Mouse (Mus musculus) forelimb bud, embryonic 11.5 days (tissue): ENCODE data around the gene Fbxo9.

Experiments
- DNase-seq: peaks from one replicate; pipeline ENCODE4 v3.0.0-alpha.2; 2012; ENCODE audit warnings: low read depth, low spot score

Gene Fbxo9

GRCm38 (mm10) chr9:78071626-78072025 is 37.2 kb downstream of the Fbxo9 start:
- DNase-seq: no peak

- no peak for DNase-seq
These were observed 38.4 kb downstream of the Fbxo9 start for GRCm38 (mm10) chr9:78070496-78070895.

GRCm38 (mm10) chr9:78064121-78064520 is 44.7 kb downstream of the Fbxo9 start:
- no peak for DNase-seq

- DNase-seq: no peak
These were observed 46.5 kb downstream of the Fbxo9 start for GRCm38 (mm10) chr9:78062392-78062791.

GRCm38 (mm10) chr9:78059525-78060120 is 49.2 kb downstream of the Fbxo9 start:
- no peak for DNase-seq

- no peak for DNase-seq
These were observed 54.6 kb downstream of the Fbxo9 start for GRCm38 (mm10) chr9:78054298-78054697.

- no peak for DNase-seq
These were observed 55.0 kb downstream of the Fbxo9 start for GRCm38 (mm10) chr9:78053821-78054220.

- no peak for DNase-seq
These were observed 57.2 kb downstream of the Fbxo9 start, which contains the start of gene Gcm1 for GRCm38 (mm10) chr9:78051677-78052076. TSS of gene Gcm1 (plus strand) at chr9:78051924.

- DNase-seq: no peak
These were observed 58.4 kb downstream of the Fbxo9 start for GRCm38 (mm10) chr9:78050452-78050970.

GRCm38 (mm10) chr9:78046755-78047154 is 62.1 kb downstream of the Fbxo9 start:
- no peak for DNase-seq

- DNase-seq: no peak
These were observed 63.7 kb downstream of the Fbxo9 start for GRCm38 (mm10) chr9:78045171-78045570.

- peak; percentile 91 for DNase-seq
These were observed 69.9 kb downstream of the Fbxo9 start for GRCm38 (mm10) chr9:78038755-78039489.

- DNase-seq: no peak
These were observed 73.0 kb downstream of the Fbxo9 start for GRCm38 (mm10) chr9:78035831-78036230.

GRCm38 (mm10) chr9:78035296-78035695 is 73.6 kb downstream of the Fbxo9 start:
- no peak for DNase-seq

- no peak for DNase-seq
These were observed 75.9 kb downstream of the Fbxo9 start for GRCm38 (mm10) chr9:78032930-78033329.
